In genomic region chr9:116426269-116426999, GRCm38 (mm10) we compare ENCODE assay signal across 8 mouse cellular contexts.
A peak's percentile ranks its signal among the peaks of the same experiment; 100 is the strongest.
DNase-seq lines count a peak whose midpoint lies in the region; ATAC-seq and TF ChIP-seq lines count a peak whose summit lies in the region.

No protein-coding gene starts in this region.

- TF ChIP-seq POLR2A in ES-Bruce4 (IDR thresholded peaks at IDR 0.05; ENCODE audit: insufficient read depth, low read length) = no peak

- no peak overlapping the region for H3K27ac ChIP-seq in ES-Bruce4 (ENCODE audit: insufficient read depth, low read length)
- no peak overlapping the region for H3K27ac ChIP-seq in lung, embryonic 14.5 days (ENCODE audit: low read depth)

- H3K4me1 ChIP-seq in ES-Bruce4 (ENCODE audit: control insufficient read depth, insufficient read depth, low read length) = no peaks in the 10 kb centered on the region
- H3K4me1 ChIP-seq in lung, embryonic 14.5 days (ENCODE audit: insufficient read depth) = peaks cover 7% of the 10 kb centered on the region; the same call in 1 of the 2 replicates

- TF ChIP-seq CTCF in ES-Bruce4 (IDR thresholded peaks at IDR 0.05; ENCODE audit: low read depth, low read length) = peak; percentile 66
- peak; percentile 79 for TF ChIP-seq CTCF in lung, embryonic 14.5 days (IDR thresholded peaks at IDR 0.05; ENCODE audit: low read depth)

- ATAC-seq in lung, embryonic 14.5 days (ENCODE audit: insufficient read depth) = no peak

- no peak overlapping the region for H3K4me3 ChIP-seq in ES-Bruce4 (ENCODE audit: low read depth, low read length)
- no peak overlapping the region for H3K4me3 ChIP-seq in lung, embryonic 14.5 days (ENCODE audit: low read depth, low read length)

- no peak for TF ChIP-seq EP300 in ES-Bruce4 (IDR thresholded peaks at IDR 0.05; ENCODE audit: insufficient read depth, low read depth, low read length)

- no peaks in the 10 kb centered on the region for H3K36me3 ChIP-seq in ES-Bruce4 (ENCODE audit: control insufficient read depth, insufficient read depth, low read length, poor library complexity, severe bottlenecking)
- H3K36me3 ChIP-seq in lung, embryonic 14.5 days (ENCODE audit: insufficient read depth) = no peaks in the 10 kb centered on the region

- no peaks in the 10 kb centered on the region for H3K27me3 ChIP-seq in ES-Bruce4 (ENCODE audit: control insufficient read depth, insufficient read depth, low read length, poor library complexity, severe bottlenecking)
- no peaks in the 10 kb centered on the region for H3K27me3 ChIP-seq in lung, embryonic 14.5 days (ENCODE audit: insufficient read depth, low read length)

- H3K4me2 ChIP-seq in lung, embryonic 14.5 days = no peak overlapping the region

- 45% methylated on average over 19 of the region's 19 CpGs for WGBS in lung, embryonic 14.5 days

- H3K9ac ChIP-seq in ES-Bruce4 (ENCODE audit: low read depth, poor library complexity, severe bottlenecking) = no peak overlapping the region
- H3K9ac ChIP-seq in lung, embryonic 14.5 days = no peak overlapping the region

- peak; percentile 84 for DNase-seq in 3T3-L1 (ENCODE audit: low read depth, low spot score)
- DNase-seq in cerebellum, adult 18-20 months = peak; percentile 29 to 65
- peak; percentile 46 to 72 for DNase-seq in gastrocnemius, adult 8-10 months (ENCODE audit: low spot score in 2 of 2)
- peak; percentile 58 to 86 for DNase-seq in layer of hippocampus, adult 18-20 months (ENCODE audit: low spot score in 2 of 2)
- DNase-seq in lung, embryonic 14.5 days = peak; percentile 96
- DNase-seq in skeletal muscle tissue, adult 2 months (ENCODE audit: low read depth, low spot score) = peak; percentile 63
- peak; percentile 43 for DNase-seq in yolk sac, embryonic 10.5 days (ENCODE audit: low spot score)

- no peaks in the 10 kb centered on the region for H3K9me3 ChIP-seq in ES-Bruce4 (replicated peaks; ENCODE audit: control insufficient read depth, insufficient read depth, low read length, poor library complexity, severe bottlenecking)
- no peaks in the 10 kb centered on the region for H3K9me3 ChIP-seq in lung, embryonic 14.5 days (ENCODE audit: low read depth, low read length)

Comparison
In these comparisons a context has a peak if more than half of its experiments do, and no peak if none do; other contexts are left out.
1. DNase-seq: peak in every context shown above with its lines; median percentile 96 in lung, embryonic 14.5 days; 84 in 3T3-L1; 72 in layer of hippocampus, adult 18-20 months; 63 in skeletal muscle tissue, adult 2 months; 59 in gastrocnemius, adult 8-10 months; 47 in cerebellum, adult 18-20 months; 43 in yolk sac, embryonic 10.5 days.